Mouse (Mus musculus): ENCODE results near the gene Zmat5. TPM values are rescaled to one million over a fixed set of nuclear protein-coding genes. Genes with fewer than 3 reads are reported as not detected.

Zmat5 gene
- polyA plus RNA-seq, 2 experiments: 15.5 to 25.7 TPM

DNA sequence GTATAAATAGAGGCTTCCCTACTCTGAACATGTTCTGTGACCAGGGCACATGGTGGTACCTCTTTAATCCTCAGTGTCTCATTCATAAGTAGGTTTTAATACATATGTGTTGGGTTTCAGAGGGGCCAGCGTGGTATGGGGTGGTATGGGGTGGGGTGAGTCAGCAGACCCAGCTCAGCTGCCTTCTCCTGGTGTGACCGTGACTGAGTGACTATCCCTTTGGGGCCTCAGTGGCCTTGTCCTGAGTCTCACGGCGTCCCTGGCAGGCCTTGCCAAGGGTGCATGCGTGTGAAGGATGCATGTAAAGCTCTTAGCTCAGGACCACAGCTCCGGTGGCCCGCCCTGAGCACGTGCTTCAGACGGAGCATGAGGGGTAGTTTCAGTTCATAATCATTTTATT, 15.5 kb downstream of the Zmat5 start:
- WGBS (ENCODE audit: insufficient replicate concordance): 74% methylated on average over 9 of the region's 9 CpGs
- DNase-seq (ENCODE audit: low read depth in 3 of 3, low spot score in 3 of 3) (no peak), ATAC-seq (ENCODE audit: insufficient read depth) (no peak)
- TF ChIP-seq CTCF (IDR thresholded peaks at IDR 0.05; ENCODE audit: low read depth) (no peak), EP300 (IDR thresholded peaks at IDR 0.05; ENCODE audit: low read depth) (no peak)
- Histone ChIP-seq H3K9ac (replicated peaks) (no peak overlapping the region), H3K4me2 (ENCODE audit: low read depth) (no peak overlapping the region), H3K27ac (no peak overlapping the region), H3K4me1 (replicated peaks; ENCODE audit: control insufficient read depth in 2 of 2, insufficient read depth in 2 of 2, low read length in 1 of 2) (no peaks in the 10 kb centered on the region), H3K9me3 (ENCODE audit: control insufficient read depth, low read length) (no peaks in the 10 kb centered on the region), H3K4me3 (ENCODE audit: insufficient read depth in 1 of 2, low read depth in 2 of 2, low read length in 2 of 2) (no peak overlapping the region), H3K36me3 (replicated peaks; ENCODE audit: control insufficient read depth, insufficient read depth, low read depth) (no peaks in the 10 kb centered on the region), H3K27me3 (ENCODE audit: control insufficient read depth, insufficient read depth, low read length) (no peaks in the 10 kb centered on the region)

- H3K4me1 ChIP-seq (replicated peaks; ENCODE audit: control insufficient read depth in 2 of 2, insufficient read depth in 2 of 2, low read length in 1 of 2): no peaks in the 10 kb centered on the region
- no peaks in the 10 kb centered on the region for H3K9me3 ChIP-seq (ENCODE audit: control insufficient read depth, low read length)
- no peak overlapping the region for H3K27ac ChIP-seq
- no peaks in the 10 kb centered on the region for H3K36me3 ChIP-seq (replicated peaks; ENCODE audit: control insufficient read depth, insufficient read depth, low read depth)
- no peak for ATAC-seq (ENCODE audit: insufficient read depth)
- no peak overlapping the region for H3K4me3 ChIP-seq (ENCODE audit: insufficient read depth in 1 of 2, low read depth in 2 of 2, low read length in 2 of 2)
- no peak overlapping the region for H3K4me2 ChIP-seq (ENCODE audit: low read depth)
- no peak overlapping the region for H3K9ac ChIP-seq (replicated peaks)
- WGBS (ENCODE audit: insufficient replicate concordance): 66% methylated on average over 11 of the region's 11 CpGs
- no peaks in the 10 kb centered on the region for H3K27me3 ChIP-seq (ENCODE audit: control insufficient read depth, insufficient read depth, low read length)
- TF ChIP-seq EP300 (IDR thresholded peaks at IDR 0.05; ENCODE audit: low read depth) (no peak), CTCF (IDR thresholded peaks at IDR 0.05; ENCODE audit: low read depth) (no peak)
- DNase-seq (ENCODE audit: low read depth in 3 of 3, low spot score in 3 of 3): no peak
These were observed 15.9 kb downstream of the Zmat5 start for GRCm38 (mm10) chr11:4720393-4720792.

DNA sequence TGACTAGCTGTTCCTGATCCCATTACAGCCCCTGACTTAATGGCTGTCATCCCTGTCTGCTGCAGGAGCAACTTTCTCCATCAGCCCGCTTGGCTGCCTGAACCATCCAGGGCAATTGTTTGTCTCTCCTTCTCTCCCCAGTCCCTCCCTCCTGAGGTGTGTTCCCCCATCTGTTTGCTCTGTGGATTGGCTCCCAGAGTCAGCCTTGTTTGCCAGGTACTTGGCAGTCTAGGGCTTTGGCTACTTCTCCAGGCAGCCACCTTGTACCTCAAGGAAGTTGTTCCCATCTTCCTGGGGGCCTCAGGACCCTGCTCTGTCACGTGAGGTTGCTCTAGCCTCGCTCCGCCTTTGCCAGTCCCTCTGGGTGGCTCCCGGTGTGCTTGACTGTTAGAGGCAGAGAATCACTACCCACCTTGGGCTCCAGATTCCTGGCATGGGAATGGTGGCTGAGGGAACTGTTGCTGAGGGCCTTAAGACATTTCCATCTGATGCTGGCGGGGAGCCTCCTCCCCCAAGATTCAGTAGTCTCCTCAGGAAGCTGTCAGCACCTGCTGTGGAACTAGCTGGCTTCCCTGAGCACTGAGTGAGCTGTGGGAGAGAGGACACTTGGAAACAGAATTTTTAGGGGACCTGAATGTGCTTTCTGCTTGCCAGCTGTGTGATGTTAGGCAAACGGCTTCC, 16.6 kb downstream of the Zmat5 start:
- H3K36me3 ChIP-seq (replicated peaks; ENCODE audit: control insufficient read depth, insufficient read depth, low read depth): no peaks in the 10 kb centered on the region
- no peaks in the 10 kb centered on the region for H3K9me3 ChIP-seq (ENCODE audit: control insufficient read depth, low read length)
- no peak overlapping the region for H3K27ac ChIP-seq
- no peak overlapping the region for H3K4me3 ChIP-seq (ENCODE audit: insufficient read depth in 1 of 2, low read depth in 2 of 2, low read length in 2 of 2)
- no peaks in the 10 kb centered on the region for H3K4me1 ChIP-seq (replicated peaks; ENCODE audit: control insufficient read depth in 2 of 2, insufficient read depth in 2 of 2, low read length in 1 of 2)
- DNase-seq (ENCODE audit: low read depth in 3 of 3, low spot score in 3 of 3): no peak
- no peak for ATAC-seq (ENCODE audit: insufficient read depth)
- no peak overlapping the region for H3K9ac ChIP-seq (replicated peaks)
- WGBS (ENCODE audit: insufficient replicate concordance): 64% methylated on average over 7 of the region's 7 CpGs
- no peak overlapping the region for H3K4me2 ChIP-seq (ENCODE audit: low read depth)
- H3K27me3 ChIP-seq (ENCODE audit: control insufficient read depth, insufficient read depth, low read length): no peaks in the 10 kb centered on the region
- TF ChIP-seq EP300 (IDR thresholded peaks at IDR 0.05; ENCODE audit: low read depth) (no peak), CTCF (IDR thresholded peaks at IDR 0.05; ENCODE audit: low read depth) (no peak)

- no peak overlapping the region for H3K27ac ChIP-seq
- no peak overlapping the region for H3K9ac ChIP-seq (replicated peaks)
These were observed 17.2 kb downstream of the Zmat5 start for GRCm38 (mm10) chr11:4721728-4722127.

DNA sequence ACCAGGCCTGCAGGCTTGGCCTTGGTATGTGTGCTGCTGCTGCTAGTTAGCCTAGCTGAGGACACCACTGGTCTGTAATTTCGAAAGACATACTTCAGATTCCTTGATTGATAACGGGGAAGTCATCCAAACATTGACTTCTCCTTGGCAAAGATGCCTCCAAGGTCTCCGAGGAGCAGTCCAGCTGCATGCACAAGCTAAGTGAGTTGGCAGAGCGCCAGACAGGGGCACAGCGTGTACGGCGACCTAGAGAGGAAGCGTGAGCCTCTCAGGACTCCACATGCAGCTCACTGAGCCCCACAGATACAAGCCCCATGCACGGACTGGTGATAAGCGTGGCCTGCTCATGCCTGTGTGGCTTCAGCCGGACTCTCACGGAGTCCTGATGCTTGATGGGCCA, 25.1 kb downstream of the Zmat5 start:
- Histone ChIP-seq H3K4me1 (replicated peaks; ENCODE audit: control insufficient read depth in 2 of 2, insufficient read depth in 2 of 2, low read length in 1 of 2) (no peaks in the 10 kb centered on the region), H3K9me3 (ENCODE audit: control insufficient read depth, low read length) (no peaks in the 10 kb centered on the region), H3K27ac (no peak overlapping the region), H3K9ac (replicated peaks) (no peak overlapping the region), H3K4me3 (ENCODE audit: insufficient read depth in 1 of 2, low read depth in 2 of 2, low read length in 2 of 2) (no peak overlapping the region), H3K4me2 (ENCODE audit: low read depth) (no peak overlapping the region), H3K27me3 (ENCODE audit: control insufficient read depth, insufficient read depth, low read length) (no peaks in the 10 kb centered on the region), H3K36me3 (replicated peaks; ENCODE audit: control insufficient read depth, insufficient read depth, low read depth) (no peaks in the 10 kb centered on the region)
- ATAC-seq (ENCODE audit: insufficient read depth) (no peak; the same call in 1 of the 2 replicates), DNase-seq (ENCODE audit: low read depth in 3 of 3, low spot score in 3 of 3) (no peak)
- 41% methylated on average over 12 of the region's 12 CpGs for WGBS (ENCODE audit: insufficient replicate concordance)
- TF ChIP-seq CTCF (IDR thresholded peaks at IDR 0.05; ENCODE audit: low read depth) (no peak), EP300 (IDR thresholded peaks at IDR 0.05; ENCODE audit: low read depth) (no peak)

More at GRCm38 (mm10) chr11:4721728-4722127, 17.2 kb downstream of the Zmat5 start:
- Histone ChIP-seq H3K9me3 (ENCODE audit: control insufficient read depth, low read length) (no peaks in the 10 kb centered on the region), H3K4me1 (replicated peaks; ENCODE audit: control insufficient read depth in 2 of 2, insufficient read depth in 2 of 2, low read length in 1 of 2) (no peaks in the 10 kb centered on the region), H3K4me3 (ENCODE audit: insufficient read depth in 1 of 2, low read depth in 2 of 2, low read length in 2 of 2) (no peak overlapping the region), H3K36me3 (replicated peaks; ENCODE audit: control insufficient read depth, insufficient read depth, low read depth) (no peaks in the 10 kb centered on the region), H3K4me2 (ENCODE audit: low read depth) (no peak overlapping the region), H3K27me3 (ENCODE audit: control insufficient read depth, insufficient read depth, low read length) (no peaks in the 10 kb centered on the region)
- ATAC-seq (ENCODE audit: insufficient read depth) (no peak), DNase-seq (ENCODE audit: low read depth in 3 of 3, low spot score in 3 of 3) (no peak)
- TF ChIP-seq CTCF (IDR thresholded peaks at IDR 0.05; ENCODE audit: low read depth): no peak
- no peak for TF ChIP-seq EP300 (IDR thresholded peaks at IDR 0.05; ENCODE audit: low read depth)
- WGBS (ENCODE audit: insufficient replicate concordance): 76% methylated on average over 8 of the region's 8 CpGs
